Mouse (Mus musculus): ENCODE data around the gene Pld2.
A peak's percentile ranks its signal among the peaks of the same experiment; 100 is the strongest.
"Not testable (repeated sequence)": the region's sequence is repeated elsewhere in the genome, so short reads cannot be mapped to it uniquely, and the experiment has no call there.

Gene Pld2

DNA sequence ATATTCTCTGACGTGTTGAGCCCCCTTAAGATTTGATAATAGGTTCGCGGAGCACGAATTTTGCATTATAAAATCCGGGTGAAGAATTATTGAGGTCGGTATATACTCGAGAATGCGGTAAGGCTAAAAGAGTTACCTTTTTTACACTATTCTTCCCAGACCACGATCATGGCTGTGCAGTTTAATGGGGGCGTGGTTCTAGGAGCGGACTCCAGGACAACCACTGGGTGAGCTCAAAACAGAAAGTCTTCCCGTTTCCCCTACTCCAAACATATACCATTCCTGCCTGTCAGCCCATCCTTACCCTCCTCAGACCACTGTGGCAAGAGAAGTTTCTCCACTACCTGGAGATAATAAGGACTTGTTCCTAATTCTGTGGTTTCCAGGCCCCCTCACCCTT lies 14.1 kb upstream of the Pld2 start:
- DNase-seq (ENCODE audit: low spot score in 2 of 2), result no peak

DNA sequence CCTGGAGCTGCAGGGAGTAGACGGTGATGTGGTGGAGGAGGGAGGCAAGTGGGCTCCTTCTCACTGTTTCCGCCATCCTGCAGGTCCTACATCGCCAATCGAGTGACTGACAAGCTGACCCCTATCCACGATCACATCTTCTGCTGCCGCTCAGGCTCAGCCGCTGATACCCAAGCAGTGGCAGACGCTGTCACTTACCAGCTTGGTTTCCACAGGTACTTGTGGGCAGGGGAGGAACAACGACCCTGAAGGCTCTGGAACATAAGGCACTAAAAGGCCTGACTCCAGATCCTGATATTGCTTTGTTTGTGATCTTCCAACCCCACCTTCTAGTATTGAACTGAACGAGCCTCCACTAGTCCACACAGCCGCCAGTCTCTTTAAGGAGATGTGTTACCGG lies 13.7 kb upstream of the Pld2 start:
- no peak for DNase-seq (ENCODE audit: low spot score in 2 of 2)

DNA sequence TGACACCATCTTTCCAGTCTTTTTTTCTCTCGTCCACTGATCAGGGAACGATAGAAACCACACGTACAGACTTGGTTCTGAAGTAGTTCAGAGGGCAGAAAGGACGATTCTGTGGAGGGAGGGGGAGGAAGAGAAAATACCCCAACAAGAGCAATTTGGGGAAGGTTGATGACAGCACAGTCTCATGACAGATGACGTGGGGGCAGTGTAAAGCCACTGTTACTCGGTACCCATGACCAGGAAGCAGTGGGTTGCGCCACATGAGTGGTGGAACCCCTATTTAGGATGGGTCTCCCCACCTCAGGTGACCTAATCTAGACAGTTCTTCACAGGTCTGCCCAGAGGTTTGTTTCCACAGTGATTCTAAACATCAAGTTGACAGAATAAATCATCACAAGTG lies 11.3 kb upstream of the Pld2 start:
- DNase-seq (ENCODE audit: low spot score in 2 of 2), result no peak

DNA sequence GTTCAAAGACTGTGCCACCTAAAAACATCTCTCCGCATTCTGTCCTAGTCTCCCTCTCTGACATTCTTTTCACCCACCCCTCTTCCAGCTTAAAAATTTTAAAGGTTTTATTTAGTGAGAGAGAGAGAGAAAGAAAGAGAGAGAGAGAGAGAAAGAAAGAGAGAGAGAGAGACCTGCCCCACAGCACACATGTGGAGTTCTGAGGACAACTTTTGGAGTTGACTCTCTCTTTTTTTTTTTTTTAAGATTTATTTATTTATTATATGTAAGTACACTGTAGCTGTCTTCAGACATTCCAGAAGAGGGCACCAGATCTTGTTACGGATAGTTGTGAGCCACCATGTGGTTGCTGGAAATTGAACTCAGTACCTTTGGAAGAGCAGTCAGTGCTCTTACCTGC lies 8.8 kb upstream of the Pld2 start:
- not testable (repeated sequence) for DNase-seq (ENCODE audit: low spot score in 2 of 2)

DNA sequence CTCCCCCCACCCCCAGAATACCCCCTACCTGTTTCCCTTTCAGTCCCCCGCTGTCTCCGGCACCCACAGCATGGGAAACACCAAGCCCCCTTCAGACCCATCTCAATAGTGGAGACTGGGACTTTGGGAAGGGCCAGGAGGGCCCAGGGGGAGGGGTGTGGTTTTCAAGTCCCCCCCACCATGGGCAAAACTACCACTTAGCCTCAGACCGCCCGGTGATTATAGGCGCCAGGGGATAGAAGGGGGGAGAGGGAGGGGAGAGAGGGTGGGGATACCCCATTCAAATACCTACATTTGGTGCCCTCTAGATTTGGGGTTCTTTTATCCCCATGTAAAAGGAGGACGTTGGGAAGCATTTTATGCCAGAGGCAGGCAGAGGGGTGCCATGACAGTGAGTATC lies 7.0 kb upstream of the Pld2 start, which contains the start of gene Gm40193:
Gene Gm40193 (minus strand): TSS at position 101 of the 400 bp plus-strand sequence.
- DNase-seq (ENCODE audit: low spot score in 2 of 2), result no peak

DNA sequence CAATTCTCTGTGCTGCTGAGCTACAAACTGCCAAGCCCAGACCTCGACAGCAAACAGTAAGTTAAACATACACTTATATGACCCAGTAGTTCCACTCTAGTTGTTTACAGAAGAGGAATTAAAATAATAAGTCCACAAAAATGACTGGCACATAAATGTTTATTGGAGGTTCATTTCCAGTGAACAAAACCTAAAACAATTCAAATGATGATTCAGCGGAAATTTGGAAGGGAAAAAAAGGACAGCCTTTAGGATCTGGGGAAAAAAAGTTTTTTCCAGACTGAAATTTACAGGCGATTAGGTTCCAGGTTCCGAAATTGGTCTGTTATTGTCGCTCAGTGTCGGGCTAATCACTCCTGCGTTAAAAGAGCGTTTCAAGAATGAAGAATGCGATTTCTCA lies 441 bp upstream of the Pld2 start:
- DNase-seq (ENCODE audit: low spot score in 2 of 2), result no peak

DNA sequence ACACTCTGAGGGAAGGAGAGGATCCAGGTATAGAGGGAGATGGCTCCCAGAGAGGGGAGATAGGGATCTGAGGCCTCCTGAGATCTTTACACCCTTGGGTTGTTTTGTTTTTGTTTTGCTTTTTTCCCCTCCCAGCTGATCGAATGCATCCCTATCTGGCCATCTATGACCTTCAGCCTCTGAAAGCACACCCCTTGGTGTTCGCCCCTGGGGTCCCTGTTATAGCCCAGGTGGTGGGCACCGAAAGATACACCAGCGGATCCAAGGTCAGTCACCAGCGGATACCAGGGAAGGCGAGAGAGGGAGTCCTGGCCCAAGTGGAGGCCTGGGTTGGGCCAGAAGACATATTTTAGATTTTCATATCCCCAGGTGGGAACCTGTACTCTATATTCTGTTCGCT lies 1.1 kb downstream of the Pld2 start:
- DNase-seq (ENCODE audit: low spot score in 2 of 2), result no peak

DNA sequence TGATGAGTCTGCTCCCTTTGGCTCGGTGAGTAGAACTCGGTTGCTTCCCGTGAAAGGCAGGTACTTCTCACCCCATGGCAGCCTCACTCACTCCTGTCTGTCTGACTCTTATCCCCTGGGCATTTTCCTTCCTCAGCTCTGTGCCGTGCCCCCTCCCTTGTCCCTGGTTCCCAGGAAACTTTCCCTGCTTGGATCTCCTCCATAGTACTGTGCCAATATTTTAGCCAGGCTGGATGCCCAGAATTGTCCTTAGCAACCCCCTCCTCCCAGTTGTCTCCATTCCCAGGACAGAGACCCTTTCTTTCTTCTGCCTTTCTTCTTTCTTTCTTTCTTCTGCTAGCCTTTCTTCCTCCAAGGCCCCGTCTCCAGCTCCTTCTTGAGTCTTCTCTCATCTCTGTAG lies 1.6 kb downstream of the Pld2 start:
- DNase-seq (ENCODE audit: low spot score in 2 of 2), result peak in 1 of 2 experiments; percentile 33

DNA sequence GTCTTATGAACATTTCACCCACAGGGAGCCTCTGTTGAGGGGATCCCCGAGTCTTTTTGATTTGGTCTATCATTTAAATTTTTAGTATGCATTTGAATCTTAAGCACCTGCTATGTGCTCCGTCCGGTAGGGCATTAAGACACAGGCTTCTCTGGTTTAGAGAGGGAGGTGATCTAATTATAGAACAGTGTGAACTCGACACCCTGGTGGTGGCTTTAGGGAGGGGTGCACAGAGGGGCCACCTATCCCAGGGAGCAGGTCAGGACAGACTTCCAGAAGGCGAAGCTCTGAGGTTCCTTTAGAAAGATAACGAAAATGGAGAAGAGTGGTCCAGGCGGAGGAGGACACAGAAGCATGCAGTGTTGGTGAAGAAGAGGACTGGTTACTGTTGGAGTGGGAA lies 4.6 kb downstream of the Pld2 start:
- no peak for DNase-seq (ENCODE audit: low spot score in 2 of 2)

DNA sequence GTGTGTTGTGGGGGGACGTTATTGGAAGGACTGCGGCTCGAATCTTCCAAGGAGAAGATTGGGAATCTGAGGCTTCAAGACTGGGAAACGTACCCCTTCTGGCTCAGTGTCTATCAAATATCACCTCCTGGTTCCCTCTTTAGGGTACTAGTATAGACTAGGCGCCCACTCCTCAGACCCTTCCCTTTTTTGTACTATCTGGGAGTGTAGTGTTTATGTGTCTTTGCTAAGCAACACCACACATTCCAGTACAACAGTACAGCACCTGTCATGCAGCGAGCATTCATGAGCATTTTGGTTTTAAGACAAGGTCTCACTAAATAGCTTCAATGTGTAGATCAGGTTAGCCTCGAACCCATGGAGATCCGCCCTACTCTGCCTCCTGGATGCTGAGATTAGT lies 11.7 kb downstream of the Pld2 start:
- no peak for DNase-seq (ENCODE audit: low spot score in 2 of 2)

DNA sequence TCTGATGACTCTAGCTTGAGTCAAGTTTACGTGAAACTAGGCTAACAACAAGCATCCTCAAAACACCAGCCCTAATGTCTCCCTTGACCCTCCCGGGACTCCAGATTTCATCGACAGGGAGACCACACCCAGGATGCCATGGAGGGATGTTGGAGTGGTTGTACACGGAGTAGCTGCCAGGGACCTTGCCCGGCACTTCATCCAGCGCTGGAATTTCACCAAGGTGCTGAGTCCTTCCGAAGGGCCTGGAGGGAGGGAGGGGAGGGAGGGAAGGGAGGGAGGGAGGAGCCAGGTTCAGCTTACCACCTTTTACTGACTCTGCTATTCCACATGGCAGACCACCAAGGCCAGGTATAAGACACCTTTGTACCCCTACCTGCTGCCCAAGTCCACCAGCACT lies 14.1 kb downstream of the Pld2 start:
- no peak for DNase-seq (ENCODE audit: low spot score in 2 of 2)

DNA sequence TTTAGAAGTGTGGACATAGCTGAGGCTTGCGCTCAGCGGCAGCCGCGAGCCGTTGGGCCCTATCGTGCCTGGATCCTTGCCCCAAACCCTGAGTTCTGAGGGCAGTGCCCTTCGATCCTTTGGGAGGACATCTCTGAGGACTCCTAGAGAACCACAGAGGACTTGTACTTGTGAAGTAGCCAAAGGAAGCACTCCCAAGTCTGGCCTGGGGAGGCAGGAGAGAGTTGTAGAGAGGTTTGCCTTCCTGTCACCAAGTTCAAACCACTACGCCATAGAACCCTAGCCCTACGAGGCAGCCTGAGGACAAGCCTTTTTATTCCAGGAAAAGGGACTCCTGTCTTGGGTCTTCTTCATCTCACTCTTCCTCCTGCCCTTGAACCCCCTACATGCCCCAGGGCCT lies 17.7 kb downstream of the Pld2 start:
- no peak for DNase-seq (ENCODE audit: low spot score in 2 of 2)

DNA sequence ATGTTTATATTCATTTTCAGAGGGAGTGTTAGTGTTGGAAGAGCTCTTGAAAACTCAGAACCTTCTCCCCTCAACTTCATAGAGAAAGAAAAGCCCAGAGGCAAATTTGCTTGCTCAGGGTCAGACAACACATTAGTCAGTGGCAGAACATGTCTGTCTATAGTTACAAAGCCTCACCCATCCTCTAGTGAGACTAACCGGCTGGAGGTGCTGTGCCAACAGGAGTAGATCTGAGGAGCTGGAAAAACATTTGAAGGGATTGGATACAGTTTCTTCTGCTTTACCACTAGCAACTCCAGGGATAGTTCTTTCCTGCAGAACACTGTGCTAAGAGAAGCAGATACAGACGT lies 22.0 kb downstream of the Pld2 start:
- DNase-seq (ENCODE audit: low spot score in 2 of 2), result no peak

DNA sequence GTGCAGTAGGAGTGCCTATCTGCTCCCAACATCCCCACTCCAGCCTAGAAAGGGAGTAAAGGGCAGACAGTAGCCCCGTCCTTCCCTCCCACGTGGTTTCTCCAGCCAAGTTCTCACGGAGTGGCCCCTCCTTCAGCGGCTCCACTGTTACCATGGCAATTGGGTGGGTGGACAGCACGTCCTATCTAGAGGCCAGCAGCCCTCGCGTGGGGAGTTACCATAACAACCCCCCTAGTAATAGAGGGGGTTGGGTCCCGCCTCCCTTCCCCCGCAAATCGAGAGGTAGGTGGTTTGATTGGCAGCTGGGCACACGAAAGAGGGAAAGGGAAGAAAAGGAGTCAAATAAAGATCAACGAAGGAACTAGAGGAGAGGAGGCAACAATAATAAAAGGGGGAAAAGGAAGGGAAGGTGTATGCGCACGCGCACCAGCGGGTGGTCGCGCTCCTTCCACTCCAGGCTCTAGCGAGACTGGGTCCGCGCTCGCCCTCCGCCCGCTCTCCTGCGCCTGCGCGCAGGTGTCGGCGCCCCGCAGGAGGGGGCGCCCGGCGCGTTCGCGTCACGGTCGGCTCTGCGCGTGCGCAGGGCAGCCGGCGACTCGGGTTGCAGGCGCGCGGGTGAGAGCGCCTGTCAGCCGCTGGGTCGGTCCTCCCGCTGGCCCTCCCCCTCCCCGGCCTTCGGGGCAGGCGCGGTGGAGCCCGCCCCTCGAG lies 22.6 kb downstream of the Pld2 start, which contains the start of gene Mink1:
Gene Mink1 (plus strand): TSS at position 595 of the 708 bp plus-strand sequence.
- DNase-seq (ENCODE audit: low spot score in 2 of 2), result peak; percentile 89 to 92

DNA sequence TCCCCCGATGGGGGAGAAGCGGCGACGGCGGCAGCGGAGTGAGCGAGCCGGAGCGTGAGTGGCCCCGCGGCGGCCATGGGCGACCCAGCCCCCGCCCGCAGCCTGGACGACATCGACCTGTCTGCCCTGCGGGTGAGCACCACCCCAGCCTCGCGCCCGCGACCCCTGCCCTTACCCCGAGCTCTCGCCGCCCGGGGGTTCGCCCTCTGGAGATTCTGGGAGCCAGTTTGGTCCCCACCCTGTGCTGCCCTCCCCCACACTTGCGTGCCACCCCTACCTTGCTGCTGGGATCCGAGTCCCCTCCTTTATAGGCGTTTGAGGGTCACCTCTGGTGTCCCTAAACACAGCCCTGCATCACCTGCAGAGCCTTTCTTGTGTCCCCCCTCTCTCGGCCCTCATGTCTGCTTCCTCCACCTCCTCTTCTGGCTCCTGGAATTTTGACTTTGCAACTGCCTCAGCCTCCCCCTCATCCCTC lies 23.2 kb downstream of the Pld2 start:
- DNase-seq (ENCODE audit: low spot score in 2 of 2), result no peak

DNA sequence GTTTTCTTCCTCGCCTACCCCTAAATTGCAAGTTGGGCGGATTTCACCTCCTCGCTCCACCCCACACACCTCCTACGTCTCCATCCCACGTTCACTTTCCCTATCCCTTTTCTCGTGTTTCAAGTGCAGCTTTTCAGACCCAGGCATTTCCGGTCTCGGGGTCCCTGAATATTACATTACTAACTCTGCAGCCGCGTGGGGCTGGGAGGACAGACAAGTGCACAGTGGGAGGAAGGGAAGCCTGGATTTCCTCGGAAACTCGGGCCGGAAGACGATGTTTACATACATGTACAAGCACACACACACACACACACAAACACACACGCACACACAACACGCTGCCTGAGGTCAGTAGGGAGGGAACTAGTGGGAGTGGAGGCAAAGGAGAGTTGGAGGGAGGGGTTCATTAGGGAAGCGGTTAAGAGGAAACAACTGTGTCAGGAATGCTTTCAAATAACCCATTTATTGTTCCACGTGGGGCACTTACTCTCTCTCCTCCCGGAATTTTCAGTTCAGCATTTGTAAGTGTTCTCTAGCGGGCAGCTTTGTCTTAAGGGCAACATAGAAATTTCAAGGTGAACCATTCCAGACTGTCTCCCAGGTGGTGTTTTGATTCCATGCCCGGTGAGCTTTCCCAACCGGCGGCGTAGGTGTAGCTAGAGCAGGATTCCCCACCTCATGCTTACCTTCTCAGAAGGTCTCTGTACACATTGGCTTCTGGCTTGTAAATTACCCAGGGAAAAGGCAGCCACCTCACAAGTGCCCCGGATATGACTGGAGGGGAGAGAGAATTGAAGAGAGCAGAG lies 23.8 kb downstream of the Pld2 start:
- no peak for DNase-seq (ENCODE audit: low spot score in 2 of 2)

DNA sequence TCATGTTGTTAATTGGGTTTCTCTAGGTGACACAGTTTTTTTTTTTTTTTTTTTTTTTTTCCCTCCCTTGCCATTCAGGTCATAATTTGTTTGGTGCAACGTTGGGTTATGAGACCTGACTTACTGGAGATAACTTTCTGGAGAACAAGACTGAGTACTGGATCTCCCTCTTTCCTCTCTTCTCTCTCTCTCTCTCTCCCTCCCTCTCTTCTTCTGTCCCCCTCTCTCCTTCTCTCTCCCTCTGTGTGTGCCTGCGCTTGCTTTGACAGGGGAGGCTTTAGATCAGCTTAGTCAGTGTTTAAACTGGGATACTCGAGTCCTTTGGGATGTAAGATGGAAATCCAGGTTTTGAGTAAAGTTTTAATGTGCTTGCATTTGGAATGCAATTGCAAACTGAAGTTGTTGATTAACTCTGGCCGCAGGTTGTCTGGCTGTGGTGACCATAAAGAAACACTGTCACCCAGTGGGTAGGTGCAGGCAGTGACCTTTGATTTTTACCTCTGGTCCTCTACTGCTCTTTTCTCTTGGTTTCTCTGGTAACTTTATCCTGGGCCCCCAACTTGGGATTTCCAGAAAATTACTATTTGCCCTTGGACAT lies 24.5 kb downstream of the Pld2 start:
- DNase-seq (ENCODE audit: low spot score in 2 of 2), result no peak

DNA sequence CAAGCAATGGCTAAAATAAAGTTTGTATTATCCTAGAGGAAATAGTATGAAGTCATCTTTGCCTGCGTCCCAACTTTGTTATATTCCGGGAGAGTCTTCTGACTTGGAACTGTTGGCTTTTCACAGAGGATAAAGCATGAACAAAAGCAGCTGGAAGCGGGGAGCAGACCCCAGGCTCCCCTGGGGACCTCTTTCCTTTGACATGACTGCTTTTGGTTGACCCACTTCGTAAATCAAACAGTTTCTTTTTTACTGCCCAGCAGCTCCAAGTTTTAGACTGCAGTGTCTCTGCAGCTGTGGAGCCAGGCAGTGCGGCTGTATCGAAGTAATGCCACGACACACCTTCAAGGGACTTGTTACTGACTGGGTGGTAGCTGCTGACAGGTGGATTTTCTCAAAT lies 26.7 kb downstream of the Pld2 start:
- no peak for DNase-seq (ENCODE audit: low spot score in 2 of 2)

DNA sequence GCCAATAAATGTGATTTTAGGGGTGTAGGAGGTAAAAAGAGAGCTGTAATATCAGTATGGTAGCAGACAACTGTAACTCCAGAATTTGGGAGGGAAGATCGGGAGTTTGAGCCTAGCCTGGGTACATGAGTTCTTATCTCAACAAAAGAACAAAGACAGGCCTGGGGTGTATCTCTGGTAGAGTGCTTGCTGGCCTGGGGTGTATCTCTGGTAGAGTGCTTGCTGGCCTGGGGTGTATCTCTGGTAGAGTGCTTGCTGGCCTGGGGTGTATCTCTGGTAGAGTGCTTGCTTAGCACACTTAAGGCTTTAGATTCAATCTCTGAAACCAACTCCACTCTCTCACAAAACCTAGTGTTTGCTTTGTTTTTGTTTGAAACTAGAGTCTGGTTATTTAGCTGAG lies 30.8 kb downstream of the Pld2 start:
- not testable (repeated sequence) for DNase-seq (ENCODE audit: low spot score in 2 of 2)

DNA sequence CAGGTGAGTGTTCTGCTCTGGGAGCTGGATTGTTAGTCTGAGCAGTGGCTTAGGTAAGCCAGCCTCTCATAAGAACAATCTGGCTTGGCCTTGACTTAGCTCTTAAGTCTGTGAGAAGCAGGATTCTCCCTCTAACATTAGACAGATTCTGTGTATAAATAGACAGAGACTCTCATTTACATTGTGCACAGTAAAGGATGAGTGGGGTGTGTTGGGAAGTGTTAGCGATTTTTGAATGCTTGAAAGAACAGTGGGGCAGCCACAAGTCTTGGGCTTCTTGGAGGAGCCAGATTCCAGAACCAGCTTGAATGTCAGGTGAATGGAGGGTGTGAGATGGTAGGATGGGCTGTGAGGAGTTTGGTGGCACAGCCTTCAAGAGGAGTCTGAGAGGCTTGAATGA lies 31.8 kb downstream of the Pld2 start:
- DNase-seq (ENCODE audit: low spot score in 2 of 2), result no peak

DNA sequence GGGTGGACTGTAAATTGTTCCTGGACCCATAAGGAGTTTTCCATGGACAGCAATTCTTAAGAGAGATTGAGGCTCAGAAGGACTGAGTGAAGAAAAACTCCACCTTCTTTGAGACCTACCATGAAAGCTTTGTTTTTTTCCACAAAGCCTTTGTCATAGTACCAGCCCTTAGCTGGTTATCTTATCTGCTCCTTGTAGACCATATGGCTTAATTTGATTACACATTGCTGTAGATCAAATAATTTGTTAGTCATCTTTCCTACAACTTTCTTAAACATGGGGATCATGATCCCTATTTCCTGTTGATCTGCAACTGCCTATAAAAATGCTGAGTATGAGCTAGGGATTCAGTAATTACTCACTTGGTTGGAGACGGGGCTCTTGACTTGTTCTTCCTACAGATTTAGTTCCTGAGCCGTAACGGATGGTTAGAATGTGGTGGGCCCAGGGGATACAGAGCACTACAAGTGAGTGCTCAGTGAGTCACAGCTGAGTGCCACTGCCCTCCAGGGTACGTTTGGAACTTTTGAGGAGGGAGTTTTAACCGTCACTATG lies 32.6 kb downstream of the Pld2 start:
- no peak for DNase-seq (ENCODE audit: low spot score in 2 of 2)

DNA sequence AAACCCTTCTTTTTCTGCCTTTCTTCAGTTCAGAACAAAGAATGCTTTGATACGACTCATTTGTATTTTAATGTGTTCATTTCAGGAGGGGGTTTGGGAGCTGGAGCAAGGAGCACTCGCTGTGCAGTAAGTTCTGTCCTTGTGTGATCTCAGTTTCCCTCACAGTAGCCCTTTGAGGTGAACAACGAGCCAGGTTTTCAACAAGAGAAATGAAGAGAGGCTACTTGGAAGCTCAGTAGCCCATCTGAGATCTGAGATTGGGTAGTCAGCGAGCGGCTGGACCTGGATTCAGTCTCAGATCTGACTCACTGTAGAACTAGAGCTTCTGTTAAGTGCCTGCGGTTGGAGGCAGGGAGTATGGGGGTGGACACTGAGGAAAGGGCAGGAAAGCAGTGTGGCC lies 34.0 kb downstream of the Pld2 start:
- no peak for DNase-seq (ENCODE audit: low spot score in 2 of 2)

DNA sequence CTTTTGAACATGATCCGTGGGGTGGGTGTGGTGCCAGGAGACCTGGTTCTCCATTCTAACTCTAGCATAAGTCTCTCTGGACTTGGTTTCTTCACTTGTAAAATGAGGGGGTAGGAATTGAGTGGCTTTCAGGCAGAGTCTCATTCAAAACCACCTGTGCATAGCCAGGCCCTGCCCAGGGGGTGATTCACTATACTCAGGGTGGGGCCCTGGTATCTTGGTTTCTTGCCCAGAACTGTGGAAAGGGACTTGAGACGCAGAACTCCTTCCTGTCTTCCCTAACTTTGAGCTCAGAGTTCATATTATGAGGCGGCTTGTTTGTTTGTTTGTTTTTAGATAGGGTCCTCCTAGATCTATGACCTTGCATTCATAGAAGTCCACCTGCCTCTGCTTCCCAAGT lies 37.3 kb downstream of the Pld2 start:
- DNase-seq (ENCODE audit: low spot score in 2 of 2), result no peak

Data from left cerebral cortex, adult 9 months (tissue).